Mouse (Mus musculus) subcutaneous adipose tissue, adult 2 months (tissue): ENCODE data around the gene Anapc5. TPM values are rescaled to one million over a fixed set of nuclear protein-coding genes. Genes with fewer than 3 reads are reported as not detected.

Source experiments
- polyA plus RNA-seq: library from polyadenylated mRNA; depleted of rRNA; stranded (reverse); fragments of >200 nt; gene quantifications from 2 replicates; pipeline ENCODE4 v1.2.3, GENCODE M21; 2012; ENCODE audit warnings: low replicate concordance; rRNA removed

Gene Anapc5
- polyA plus RNA-seq = 373 and 628 TPM in 2 replicates

GRCm38 (mm10) chr5:122820777-122821523 lies at the start of gene Anapc5:
Anapc5 (minus strand) TSS chr5:122821339.

GRCm38 (mm10) chr5:122849521-122850318 lies 28.6 kb upstream of the Anapc5 start, which contains the start of gene Rnf34:
Rnf34 (plus strand) TSS chr5:122850048.

DNA sequence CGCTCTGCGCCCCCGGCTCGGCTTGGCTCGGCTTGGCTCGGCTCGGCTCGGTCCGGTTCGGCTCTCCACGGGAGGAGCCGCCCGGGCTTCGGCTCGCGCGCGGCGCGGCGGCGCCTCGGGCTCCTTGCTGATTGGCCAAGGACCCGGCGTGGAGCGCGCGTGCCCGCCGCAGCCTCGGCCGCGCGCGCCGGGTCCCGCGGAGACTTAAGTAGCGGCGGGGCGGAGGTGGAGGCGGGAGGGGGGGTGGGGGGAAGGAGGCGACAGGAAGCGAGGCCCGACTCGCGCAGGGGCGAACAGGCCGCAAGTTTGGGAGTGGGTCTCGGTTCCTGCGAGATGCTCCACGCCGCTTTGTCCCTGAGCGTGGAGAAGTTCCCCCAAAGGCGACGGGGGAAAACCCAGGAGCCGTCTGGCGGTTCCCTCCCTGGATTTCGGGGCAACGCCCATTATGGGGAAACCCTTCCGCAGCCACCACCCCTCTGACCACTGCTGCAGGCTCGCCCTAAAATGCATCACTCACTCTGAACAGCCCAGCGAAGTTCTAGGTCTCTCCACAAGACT lies 41.8 kb downstream of the Anapc5 start, which contains the start of gene Camkk2:
Camkk2 (minus strand) TSS at position 133 of the 558 bp plus-strand sequence.

Other genes with a start within 250 kb of the Anapc5 start
- gene Ift81, start 206.8 kb downstream of the Anapc5 start, polyA plus RNA-seq = 2.4 and 8.1 TPM in 2 replicates
- 33.2 and 63.8 TPM in 2 replicates for gene P2rx7, start 177.4 kb downstream of the Anapc5 start, polyA plus RNA-seq
- gene P2rx4, start 113.8 kb downstream of the Anapc5 start, polyA plus RNA-seq = 88.7 and 101 TPM in 2 replicates
- 24.4 and 42.6 TPM in 2 replicates for gene Camkk2, start 41.9 kb downstream of the Anapc5 start, polyA plus RNA-seq
- gene Rnf34, start 28.7 kb upstream of the Anapc5 start, polyA plus RNA-seq = 7.6 and 15.4 TPM in 2 replicates
- gene Kdm2b, start 168.5 kb upstream of the Anapc5 start, polyA plus RNA-seq = 13.0 and 29.4 TPM in 2 replicates
- gene Orai1, start 193.7 kb upstream of the Anapc5 start, polyA plus RNA-seq = 43.5 and 54.0 TPM in 2 replicates
- gene Morn3, start 225.7 kb upstream of the Anapc5 start, polyA plus RNA-seq = not detected in 2 replicates
- 63.7 and 157 TPM in 2 replicates for gene Tmem120b, start 247.1 kb upstream of the Anapc5 start, polyA plus RNA-seq